Mouse (Mus musculus) limb, embryonic 10.5 days (tissue): Measurements from ENCODE around the gene Pars2. TPM values are rescaled to one million over a fixed set of nuclear protein-coding genes. Genes with fewer than 3 reads are reported as not detected.
A peak's percentile ranks its signal among the peaks of the same experiment; 100 is the strongest.

Experiments used
- DNase-seq: peaks from one replicate; pipeline ENCODE4 v3.0.0-alpha.2; 2017; ENCODE audit warnings: low spot score
- H3K27ac ChIP-seq: fragments of 300-500 bp; sonication (generic); 2 replicates; pipeline ENCODE4 v1.5.1; 2016; ENCODE audit warnings: mild to moderate bottlenecking
- H3K27me3 ChIP-seq: fragments of 300-500 bp; sonication (generic); 2 replicates; pipeline ENCODE4 v1.6.1; 2016; ENCODE audit warnings: low read depth, mild to moderate bottlenecking; ENCODE audit not compliant: poor library complexity, severe bottlenecking
- H3K36me3 ChIP-seq: fragments of 300-500 bp; sonication (generic); 2 replicates; pipeline ENCODE4 v1.6.1; 2016; ENCODE audit warnings: mild to moderate bottlenecking, moderate library complexity
- H3K4me1 ChIP-seq: fragments of 300-500 bp; sonication (generic); 2 replicates; pipeline ENCODE4 v1.6.1; 2016
- H3K4me3 ChIP-seq: fragments of 300-500 bp; sonication (generic); 2 replicates; pipeline ENCODE4 v1.5.1; 2016; ENCODE audit warnings: mild to moderate bottlenecking, moderate library complexity
- H3K9me3 ChIP-seq: fragments of 300-500 bp; sonication (generic); replicated peaks from 2 replicates; pipeline ENCODE4 v1.6.1; 2016; ENCODE audit warnings: mild to moderate bottlenecking
- WGBS: fragments of 180-500 bp; shearing (Covaris S2); methylation state at CpG from one replicate; pipeline ENCODE4 v1.1.7; 2016; 5-methylcytosine and 5-hydroxymethylcytosine counted together
- polyA plus RNA-seq: library from polyadenylated mRNA; unstranded; fragments of >200 nt; fragmentation: Nextera tagmentation; extraction: Ambion mirVana; gene quantifications from 2 replicates; pipeline ENCODE4 v1.2.1, GENCODE M21; 2016

Pars2 gene
- polyA plus RNA-seq, 1 experiment from 2014 or later: 20.2 TPM

- Histone ChIP-seq H3K27ac (no peak overlapping the region), H3K9me3 (no peaks in the 10 kb centered on the region), H3K4me3 (no peak overlapping the region; the same call in 1 of the 2 replicates), H3K27me3 (peaks cover 73% of the 10 kb centered on the region), H3K4me1 (peaks cover 35% of the 10 kb centered on the region), H3K36me3 (no peaks in the 10 kb centered on the region)
- 33% methylated on average over 28 of the region's 28 CpGs for WGBS
- DNase-seq: no peak
Observed at GRCm38 (mm10) chr4:106622712-106623111, 28.2 kb upstream of the Pars2 start.

GRCm38 (mm10) chr4:106624271-106624670 lies 26.6 kb upstream of the Pars2 start:
- 93% methylated on average over 10 of the region's 10 CpGs for WGBS
- H3K36me3 ChIP-seq: no peaks in the 10 kb centered on the region
- peaks cover 79% of the 10 kb centered on the region for H3K27me3 ChIP-seq
- H3K9me3 ChIP-seq: no peaks in the 10 kb centered on the region
- no peak for DNase-seq
- H3K4me1 ChIP-seq: peaks cover 42% of the 10 kb centered on the region
- no peak overlapping the region for H3K27ac ChIP-seq
- H3K4me3 ChIP-seq: no peak overlapping the region

GRCm38 (mm10) chr4:106627809-106628208 lies 23.1 kb upstream of the Pars2 start:
- Histone ChIP-seq H3K4me3 (no peak overlapping the region), H3K4me1 (peaks cover 44% of the 10 kb centered on the region), H3K9me3 (no peaks in the 10 kb centered on the region), H3K27ac (no peak overlapping the region), H3K27me3 (peaks cover 54% of the 10 kb centered on the region), H3K36me3 (no peaks in the 10 kb centered on the region)
- no peak for DNase-seq
- 86% methylated on average over 5 of the region's 5 CpGs for WGBS

GRCm38 (mm10) chr4:106628650-106629360 lies 22.1 kb upstream of the Pars2 start:
- DNase-seq: no peak
- Histone ChIP-seq H3K36me3 (no peaks in the 10 kb centered on the region), H3K9me3 (no peaks in the 10 kb centered on the region), H3K4me1 (peaks cover 51% of the 10 kb centered on the region), H3K4me3 (no peak overlapping the region), H3K27me3 (peaks cover 48% of the 10 kb centered on the region), H3K27ac (no peak overlapping the region)
- WGBS: 42% methylated on average over 9 of the region's 9 CpGs

GRCm38 (mm10) chr4:106629374-106629773 lies 21.5 kb upstream of the Pars2 start:
- H3K27me3 ChIP-seq: peaks cover 42% of the 10 kb centered on the region
- peaks cover 56% of the 10 kb centered on the region for H3K4me1 ChIP-seq

GRCm38 (mm10) chr4:106630333-106631220 lies 20.3 kb upstream of the Pars2 start:
- WGBS: 24% methylated on average over 14 of the region's 14 CpGs
- peak; percentile 74 for DNase-seq
- peak overlapping the region; percentile 53; the same call in 1 of the 2 replicates for H3K27ac ChIP-seq

More at GRCm38 (mm10) chr4:106629374-106629773, 21.5 kb upstream of the Pars2 start:
- no peaks in the 10 kb centered on the region for H3K9me3 ChIP-seq
- no peak overlapping the region for H3K4me3 ChIP-seq
- H3K36me3 ChIP-seq: no peaks in the 10 kb centered on the region
- H3K27ac ChIP-seq: no peak overlapping the region
- WGBS: 64% methylated on average over 5 of the region's 5 CpGs
- no peak for DNase-seq

GRCm38 (mm10) chr4:106632313-106632712 lies 18.6 kb upstream of the Pars2 start:
- WGBS: 83% methylated on average over 1 of the region's 3 CpGs
- Histone ChIP-seq H3K4me3 (no peak overlapping the region), H3K27me3 (peaks cover 30% of the 10 kb centered on the region; the same call in 1 of the 2 replicates), H3K36me3 (no peaks in the 10 kb centered on the region), H3K27ac (no peak overlapping the region), H3K9me3 (no peaks in the 10 kb centered on the region), H3K4me1 (peaks cover 36% of the 10 kb centered on the region)
- no peak for DNase-seq

More at GRCm38 (mm10) chr4:106630333-106631220, 20.3 kb upstream of the Pars2 start:
- Histone ChIP-seq H3K27me3 (peaks cover 30% of the 10 kb centered on the region), H3K9me3 (no peaks in the 10 kb centered on the region), H3K36me3 (no peaks in the 10 kb centered on the region), H3K4me1 (peaks cover 53% of the 10 kb centered on the region), H3K4me3 (no peak overlapping the region)

GRCm38 (mm10) chr4:106633281-106634085 lies 17.4 kb upstream of the Pars2 start:
- H3K9me3 ChIP-seq: no peaks in the 10 kb centered on the region
- H3K27me3 ChIP-seq: peaks cover 24% of the 10 kb centered on the region; the same call in 1 of the 2 replicates
- H3K36me3 ChIP-seq: no peaks in the 10 kb centered on the region
- no peak overlapping the region for H3K4me3 ChIP-seq
- 40% methylated on average over 8 of the region's 8 CpGs for WGBS
- no peak overlapping the region for H3K27ac ChIP-seq
- no peak for DNase-seq
- peaks cover 32% of the 10 kb centered on the region for H3K4me1 ChIP-seq

GRCm38 (mm10) chr4:106634086-106634479 lies 16.8 kb upstream of the Pars2 start:
- DNase-seq: no peak
- H3K27me3 ChIP-seq: peaks cover 18% of the 10 kb centered on the region; the same call in 1 of the 2 replicates
- peaks cover 28% of the 10 kb centered on the region for H3K4me1 ChIP-seq
- no peak overlapping the region for H3K4me3 ChIP-seq
- no peaks in the 10 kb centered on the region for H3K36me3 ChIP-seq
- H3K9me3 ChIP-seq: no peaks in the 10 kb centered on the region
- no peak overlapping the region for H3K27ac ChIP-seq
- WGBS: 62% methylated on average over 9 of the region's 9 CpGs

- H3K4me1 ChIP-seq: peaks cover 15% of the 10 kb centered on the region
- no peak for DNase-seq
- 22% methylated on average over 8 of the region's 8 CpGs for WGBS
- H3K4me3 ChIP-seq: no peak overlapping the region
- H3K9me3 ChIP-seq: no peaks in the 10 kb centered on the region
- H3K27me3 ChIP-seq: no peaks in the 10 kb centered on the region
- H3K27ac ChIP-seq: peak overlapping the region; percentile 30; the same call in 1 of the 2 replicates
- no peaks in the 10 kb centered on the region for H3K36me3 ChIP-seq
Observed at GRCm38 (mm10) chr4:106643483-106644217, 7.2 kb upstream of the Pars2 start.

- WGBS: 72% methylated on average over 6 of the region's 6 CpGs
- H3K27me3 ChIP-seq: no peaks in the 10 kb centered on the region
- H3K4me3 ChIP-seq: no peak overlapping the region
- no peak for DNase-seq
- H3K9me3 ChIP-seq: no peaks in the 10 kb centered on the region
- H3K27ac ChIP-seq: 0 out of 2 replicates have a peak overlapping the region, but pooled peaks have one; percentile 5
- no peaks in the 10 kb centered on the region for H3K36me3 ChIP-seq
- H3K4me1 ChIP-seq: peaks cover 15% of the 10 kb centered on the region
Observed at GRCm38 (mm10) chr4:106644218-106644610, 6.7 kb upstream of the Pars2 start.

- no peaks in the 10 kb centered on the region for H3K36me3 ChIP-seq
- WGBS: 86% methylated on average over 5 of the region's 5 CpGs
- peaks cover 15% of the 10 kb centered on the region for H3K4me1 ChIP-seq
- no peaks in the 10 kb centered on the region for H3K27me3 ChIP-seq
- no peaks in the 10 kb centered on the region for H3K9me3 ChIP-seq
- DNase-seq: no peak
- H3K4me3 ChIP-seq: no peak overlapping the region
- H3K27ac ChIP-seq: no peak overlapping the region
Observed at GRCm38 (mm10) chr4:106645797-106646196, 5.1 kb upstream of the Pars2 start.
